Mouse (Mus musculus) E14TG2a.4 (cell line): ENCODE measurements around the gene Atp6v0e2.

ENCODE experiments used
- H3K27me3 ChIP-seq: 2 replicates; pipeline ENCODE4 v1.6.1; 2014; ENCODE audit warnings: low read length, control low read depth; ENCODE audit not compliant: insufficient read depth
- H3K36me3 ChIP-seq: 2 replicates; pipeline ENCODE4 v1.6.1; 2014; ENCODE audit warnings: low read length, control low read depth; ENCODE audit not compliant: insufficient read depth
- H3K4me1 ChIP-seq: replicated peaks from 2 replicates; pipeline ENCODE4 v1.6.1; 2014; ENCODE audit warnings: low read depth, low read length, control low read depth
- H3K4me3 ChIP-seq: replicated peaks from 2 replicates; pipeline ENCODE4 v1.5.1; 2014; ENCODE audit warnings: mild to moderate bottlenecking, low read length
- H3K9me3 ChIP-seq: 2 replicates; pipeline ENCODE4 v1.6.1; 2014; ENCODE audit warnings: low read length, control low read depth
- CTCF ChIP-seq: conservative IDR thresholded peaks from 2 replicates; pipeline ENCODE4 v1.5.1; 2014; ENCODE audit warnings: low read length
- NANOG ChIP-seq: IDR thresholded peaks from 2 replicates; pipeline ENCODE4 v1.6.1; 2014; ENCODE audit warnings: borderline replicate concordance, low read length, mixed read lengths
- POU5F1 ChIP-seq: IDR thresholded peaks from 2 replicates; pipeline ENCODE4 v1.6.1; 2014; ENCODE audit warnings: low read length, borderline replicate concordance

Gene Atp6v0e2

GRCm38 (mm10) chr6:48537105-48537954 lies at the start of gene Atp6v0e2:
Gene Atp6v0e2, plus strand, starts transcription at chr6:48537615.
- Histone ChIP-seq H3K27me3 (peaks cover 36% of the 10 kb centered on the region), H3K36me3 (peaks cover 12% of the 10 kb centered on the region), H3K9me3 (no peaks in the 10 kb centered on the region), H3K4me3 (peak within 1 kb of the TSS; percentile 77), H3K4me1 (peaks cover 43% of the 10 kb centered on the region)
- no peak for TF ChIP-seq CTCF
- no peak for TF ChIP-seq NANOG
- TF ChIP-seq POU5F1, result no peak

GRCm38 (mm10) chr6:48487747-48488725 lies 49.4 kb upstream of the Atp6v0e2 start:
- H3K27me3 ChIP-seq, result peaks cover 98% of the 10 kb centered on the region
- peaks cover 41% of the 10 kb centered on the region for H3K4me1 ChIP-seq
- no peaks in the 10 kb centered on the region for H3K9me3 ChIP-seq
- TF ChIP-seq NANOG (no peak), POU5F1 (no peak), CTCF (no peak)
- H3K36me3 ChIP-seq, result no peaks in the 10 kb centered on the region
- peak overlapping the region; percentile 39; the same call in 1 of the 2 replicates for H3K4me3 ChIP-seq

GRCm38 (mm10) chr6:48489741-48490140 lies 47.7 kb upstream of the Atp6v0e2 start:
- Histone ChIP-seq H3K4me1 (peaks cover 57% of the 10 kb centered on the region), H3K36me3 (no peaks in the 10 kb centered on the region), H3K9me3 (no peaks in the 10 kb centered on the region), H3K27me3 (peaks cover 90% of the 10 kb centered on the region), H3K4me3 (no peak overlapping the region)
- no peak for TF ChIP-seq NANOG
- TF ChIP-seq POU5F1, result no peak
- no peak for TF ChIP-seq CTCF

- Histone ChIP-seq H3K36me3 (no peaks in the 10 kb centered on the region), H3K9me3 (peaks cover 12% of the 10 kb centered on the region), H3K4me1 (peaks cover 55% of the 10 kb centered on the region), H3K27me3 (peaks cover 83% of the 10 kb centered on the region), H3K4me3 (no peak overlapping the region)
- no peak for TF ChIP-seq POU5F1
These were observed 46.1 kb upstream of the Atp6v0e2 start for GRCm38 (mm10) chr6:48491361-48491760.

GRCm38 (mm10) chr6:48493136-48493730 lies 44.2 kb upstream of the Atp6v0e2 start:
- H3K9me3 ChIP-seq, result peaks cover 12% of the 10 kb centered on the region
- TF ChIP-seq CTCF (no peak), POU5F1 (no peak), NANOG (no peak; the same call in 1 of the 2 replicates)
- H3K4me1 ChIP-seq, result peaks cover 47% of the 10 kb centered on the region
- H3K27me3 ChIP-seq, result peaks cover 82% of the 10 kb centered on the region
- no peaks in the 10 kb centered on the region for H3K36me3 ChIP-seq
- no peak overlapping the region for H3K4me3 ChIP-seq

- H3K9me3 ChIP-seq, result peaks cover 12% of the 10 kb centered on the region
- H3K27me3 ChIP-seq, result peaks cover 46% of the 10 kb centered on the region
- no peak for TF ChIP-seq POU5F1
- TF ChIP-seq CTCF, result no peak
- TF ChIP-seq NANOG, result no peak
- H3K36me3 ChIP-seq, result no peaks in the 10 kb centered on the region
- H3K4me1 ChIP-seq, result peaks cover 55% of the 10 kb centered on the region
- H3K4me3 ChIP-seq, result no peak overlapping the region
These were observed 39.9 kb upstream of the Atp6v0e2 start for GRCm38 (mm10) chr6:48497521-48497920.

- H3K9me3 ChIP-seq, result no peaks in the 10 kb centered on the region
- H3K27me3 ChIP-seq, result peaks cover 4% of the 10 kb centered on the region
- H3K36me3 ChIP-seq, result peaks cover 7% of the 10 kb centered on the region
- peak overlapping the region; percentile 87 for H3K4me3 ChIP-seq
- no peak for TF ChIP-seq POU5F1
- no peak for TF ChIP-seq CTCF
- TF ChIP-seq NANOG, result no peak
- H3K4me1 ChIP-seq, result peaks cover 46% of the 10 kb centered on the region
These were observed 33.6 kb upstream of the Atp6v0e2 start for GRCm38 (mm10) chr6:48503847-48504240.
